Mouse (Mus musculus) hindbrain, embryonic 14.5 days (tissue): ENCODE data around the gene Snw1. TPM values are rescaled to one million over a fixed set of nuclear protein-coding genes. Genes with fewer than 3 reads are reported as not detected.
"Not testable (repeated sequence)": the region's sequence is repeated elsewhere in the genome, so short reads cannot be mapped to it uniquely, and the experiment has no call there.

Experiments
- ATAC-seq: fragments of 200-750 bp; cut with Nextera tagmentation; 2 replicates; pipeline ENCODE4 v1.8.0; 2017; ENCODE audit warnings: moderate number of reproducible peaks, mild to moderate bottlenecking, moderate TSS enrichment, moderate library complexity; ENCODE audit not compliant: low FRiP score
- DNase-seq: peaks from one replicate; pipeline ENCODE4 v3.0.0-alpha.2; 2015; ENCODE audit warnings: low spot score
- H3K27ac ChIP-seq: fragments of 300-500 bp; sonication (generic); 2 replicates; pipeline ENCODE4 v1.5.1; 2014; ENCODE audit warnings: mild to moderate bottlenecking, moderate library complexity
- H3K27me3 ChIP-seq: fragments of 300-500 bp; sonication (generic); 2 replicates; pipeline ENCODE4 v1.6.1; 2014; ENCODE audit warnings: mild to moderate bottlenecking, low read length, mixed read lengths; ENCODE audit not compliant: control insufficient read depth, insufficient read depth
- H3K36me3 ChIP-seq: fragments of 300-500 bp; sonication (generic); replicated peaks from 2 replicates; pipeline ENCODE4 v1.6.1; 2014; ENCODE audit not compliant: control insufficient read depth, insufficient read depth
- H3K4me1 ChIP-seq: fragments of 300-500 bp; sonication (generic); replicated peaks from 2 replicates; pipeline ENCODE4 v1.6.1; 2014; ENCODE audit warnings: antibody characterized with exemption, low read length, mixed read lengths; ENCODE audit not compliant: control insufficient read depth, insufficient read depth
- H3K4me2 ChIP-seq: fragments of 300-500 bp; sonication (generic); replicated peaks from 2 replicates; pipeline ENCODE4 v1.6.1; 2014; ENCODE audit warnings: mild to moderate bottlenecking, moderate library complexity
- H3K4me3 ChIP-seq: fragments of 300-500 bp; sonication (generic); replicated peaks from 2 replicates; pipeline ENCODE4 v1.5.1; 2014; ENCODE audit warnings: mild to moderate bottlenecking, low read length
- H3K9ac ChIP-seq: fragments of 300-500 bp; sonication (generic); 2 replicates; pipeline ENCODE4 v1.6.1; 2014
- H3K9me3 ChIP-seq: fragments of 300-500 bp; sonication (generic); 2 replicates; pipeline ENCODE4 v1.6.1; 2016; ENCODE audit warnings: low read length; ENCODE audit not compliant: control insufficient read depth
- WGBS: fragments of 180-500 bp; shearing (Covaris S2); extraction: QIAGEN DNeasy Blood & Tissue Kit; methylation state at CpG from one replicate; pipeline ENCODE4 v1.1.7; 2014; 5-methylcytosine and 5-hydroxymethylcytosine counted together
- polyA plus RNA-seq: library from polyadenylated mRNA; unstranded; fragments of >200 nt; fragmentation: Nextera tagmentation; extraction: Ambion mirVana; gene quantifications from 2 replicates; pipeline ENCODE4 v1.2.1, GENCODE M21; 2014

Gene Snw1
- polyA plus RNA-seq: 101 and 102 TPM in 2 replicates

DNA sequence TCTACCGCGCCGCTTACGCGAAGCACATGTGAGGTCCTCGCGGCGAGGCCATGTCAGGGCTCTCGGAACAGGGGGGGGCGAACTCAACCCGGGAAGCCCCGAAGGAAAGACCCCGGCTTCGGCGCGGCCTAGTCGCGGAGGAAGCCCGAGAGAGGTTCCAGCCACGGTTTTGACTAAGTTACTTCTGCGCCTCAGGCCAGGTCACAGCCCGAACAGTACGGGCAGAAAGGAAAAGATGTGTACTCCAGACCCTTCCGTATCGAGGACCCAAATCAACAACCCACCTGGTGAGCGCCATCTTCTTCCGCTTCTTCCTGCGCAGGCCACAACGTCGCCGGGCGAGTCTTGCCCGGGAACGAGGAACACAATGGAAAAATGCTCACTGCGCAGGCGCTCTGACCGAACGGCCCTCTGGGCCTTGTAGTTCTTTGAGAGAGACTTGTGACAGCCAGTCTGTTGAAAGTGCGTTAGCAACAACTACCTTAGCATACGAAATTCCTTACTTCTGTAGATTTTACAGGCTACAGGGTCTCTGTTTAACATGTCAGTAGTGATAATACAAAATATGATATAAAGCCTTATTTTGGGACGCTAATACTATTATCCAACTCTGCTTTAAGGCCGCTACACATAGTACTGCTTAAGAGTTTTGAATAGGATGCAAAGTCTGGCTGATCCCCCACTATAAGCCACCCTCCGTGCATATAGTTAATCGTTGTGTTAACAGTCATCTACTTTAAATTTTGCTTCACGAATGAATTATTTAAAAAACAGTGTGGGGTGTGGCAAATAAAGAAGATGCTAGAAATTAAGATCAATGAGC, at the start of gene Snw1:
Gene Snw1, minus strand, starts transcription at position 311 of the 823 bp plus-strand sequence.
- Histone ChIP-seq H3K9ac (peak within 1 kb of the TSS; percentile 88), H3K27me3 (no peaks in the 10 kb centered on the region), H3K4me1 (peaks cover 14% of the 10 kb centered on the region), H3K27ac (peak within 1 kb of the TSS; percentile 91), H3K36me3 (peaks cover 14% of the 10 kb centered on the region), H3K4me2 (peak within 1 kb of the TSS; percentile 77), H3K9me3 (no peaks in the 10 kb centered on the region), H3K4me3 (peak within 1 kb of the TSS; percentile 76)
- WGBS: 3% methylated on average over 45 of the region's 45 CpGs
- ATAC-seq (peak; percentile 96), DNase-seq (peak; percentile 98)

DNA sequence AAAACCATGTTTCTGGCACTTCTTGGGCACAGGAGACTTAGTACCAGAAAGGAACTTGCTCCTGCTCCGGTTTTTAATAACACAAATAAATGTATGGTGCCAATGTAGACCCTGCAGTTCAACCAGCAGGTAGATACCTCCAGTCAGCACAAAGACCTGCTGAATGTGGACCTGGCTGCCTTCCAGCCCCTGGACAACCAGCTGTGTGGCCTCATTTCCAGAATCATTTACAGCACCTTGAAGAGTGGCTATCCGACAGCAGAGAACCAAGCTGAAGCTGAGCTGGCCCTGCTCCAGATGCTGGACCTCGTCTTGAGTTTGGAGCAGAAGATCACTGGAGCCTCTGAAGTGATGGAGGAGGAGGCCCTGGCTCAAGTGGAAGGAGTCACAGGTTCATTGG, 47.5 kb upstream of the Snw1 start:
- ATAC-seq, H3K27ac ChIP-seq, H3K36me3 ChIP-seq, H3K4me2 ChIP-seq, DNase-seq, H3K4me1 ChIP-seq, H3K9me3 ChIP-seq, H3K27me3 ChIP-seq, H3K4me3 ChIP-seq, H3K9ac ChIP-seq: not testable (repeated sequence)
- WGBS: 68% methylated on average over 3 of the region's 3 CpGs

DNA sequence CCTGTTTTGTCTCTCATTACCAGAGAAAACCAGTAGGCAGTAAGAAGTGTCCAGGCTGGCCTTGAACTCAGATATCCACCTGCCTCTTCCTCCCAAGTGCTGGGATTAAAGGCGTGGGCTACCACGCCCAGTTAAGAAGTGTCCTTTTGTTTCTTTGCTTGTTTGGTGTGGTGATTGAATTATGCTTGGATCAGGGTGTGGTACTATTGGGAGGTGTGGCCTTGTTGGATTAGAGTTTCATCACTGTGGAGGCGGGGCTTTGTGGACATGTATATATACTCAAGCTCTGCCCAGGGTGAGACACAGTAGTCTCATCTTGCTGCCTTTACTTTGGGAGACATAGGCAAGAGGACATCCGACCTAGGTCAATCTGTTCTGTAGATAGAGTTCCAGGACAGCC, 41.9 kb upstream of the Snw1 start, which contains the start of gene Gm8300:
Gene Gm8300, plus strand, starts transcription at position 301 of the 400 bp plus-strand sequence.
- DNase-seq, H3K36me3 ChIP-seq, H3K4me2 ChIP-seq, H3K4me3 ChIP-seq, H3K27me3 ChIP-seq, H3K9ac ChIP-seq, H3K9me3 ChIP-seq, H3K27ac ChIP-seq, H3K4me1 ChIP-seq, ATAC-seq: not testable (repeated sequence)
- 92% methylated on average over 4 of the region's 4 CpGs for WGBS

DNA sequence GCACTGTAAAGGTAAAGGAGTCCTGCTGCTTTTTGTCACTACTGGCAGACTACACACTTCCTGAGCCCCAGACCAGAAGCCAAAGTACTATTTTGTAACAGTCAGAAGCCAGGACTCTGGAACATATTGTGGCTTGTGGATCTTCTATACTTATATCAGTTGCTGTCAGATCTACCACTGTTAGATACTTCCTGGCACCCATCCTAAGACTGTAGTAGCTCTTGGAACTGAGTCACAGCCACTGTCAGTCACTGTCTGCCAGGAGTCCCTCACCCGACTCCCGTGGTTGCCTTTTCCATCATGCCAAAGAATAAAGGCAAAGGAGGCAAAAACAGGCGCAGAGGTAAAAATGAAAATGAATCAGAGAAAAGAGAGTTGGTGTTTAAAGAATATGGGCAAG, 22.3 kb upstream of the Snw1 start, which contains the start of gene Gm5788:
Gene Gm5788, plus strand, starts transcription at position 301 of the 400 bp plus-strand sequence.
- not testable (repeated sequence) for H3K36me3 ChIP-seq, H3K27me3 ChIP-seq, H3K4me1 ChIP-seq, ATAC-seq, H3K9me3 ChIP-seq, H3K4me3 ChIP-seq, H3K27ac ChIP-seq, H3K9ac ChIP-seq, H3K4me2 ChIP-seq, DNase-seq
- WGBS: 88% methylated on average over 3 of the region's 3 CpGs

DNA sequence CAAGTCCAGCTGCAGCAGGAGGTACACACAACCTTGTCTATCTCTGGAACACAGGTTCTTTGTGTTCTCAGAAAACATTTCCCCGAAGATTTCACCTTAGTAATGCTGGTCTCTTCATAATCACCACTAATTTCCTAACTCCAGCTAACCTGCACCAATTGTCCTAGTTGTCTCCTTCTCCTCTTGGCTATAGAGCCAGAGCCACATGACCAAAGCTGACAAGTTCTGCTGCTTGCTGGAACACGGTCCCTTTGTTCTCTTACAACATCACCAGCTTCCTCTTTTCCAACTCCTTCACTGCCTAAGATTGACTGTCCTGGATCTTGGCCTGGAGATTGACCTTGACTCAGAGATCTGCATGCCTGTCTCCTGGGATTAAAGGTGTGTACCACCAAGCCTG, 16.6 kb upstream of the Snw1 start:
- WGBS: 72% methylated on average over 2 of the region's 2 CpGs
- H3K27ac ChIP-seq, H3K4me3 ChIP-seq, H3K27me3 ChIP-seq, H3K9ac ChIP-seq, ATAC-seq, H3K9me3 ChIP-seq, H3K36me3 ChIP-seq, DNase-seq, H3K4me2 ChIP-seq, H3K4me1 ChIP-seq: not testable (repeated sequence)

DNA sequence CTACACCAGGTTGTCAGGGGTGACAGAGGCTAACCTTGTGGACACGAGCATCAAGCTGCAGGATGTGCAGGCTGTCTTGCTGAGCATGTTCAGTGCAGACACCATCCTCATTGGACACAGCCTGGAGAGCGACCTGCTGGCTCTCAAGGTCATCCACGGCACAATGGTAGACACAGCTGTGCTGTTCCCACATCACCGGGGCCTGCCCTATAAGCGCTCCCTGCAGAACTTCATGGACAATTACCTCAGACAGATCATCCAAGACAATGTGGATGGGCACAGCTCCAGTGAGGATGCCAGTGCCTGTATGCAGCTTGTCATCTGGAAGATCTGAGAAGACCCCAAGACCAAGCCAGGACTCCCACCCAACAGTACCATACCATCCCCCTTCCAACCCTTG, 10.4 kb upstream of the Snw1 start:
- H3K27ac ChIP-seq, DNase-seq, H3K27me3 ChIP-seq, H3K4me1 ChIP-seq, H3K9ac ChIP-seq, H3K9me3 ChIP-seq, H3K4me2 ChIP-seq, H3K4me3 ChIP-seq, ATAC-seq, H3K36me3 ChIP-seq: not testable (repeated sequence)
- WGBS: 78% methylated on average over 5 of the region's 5 CpGs

DNA sequence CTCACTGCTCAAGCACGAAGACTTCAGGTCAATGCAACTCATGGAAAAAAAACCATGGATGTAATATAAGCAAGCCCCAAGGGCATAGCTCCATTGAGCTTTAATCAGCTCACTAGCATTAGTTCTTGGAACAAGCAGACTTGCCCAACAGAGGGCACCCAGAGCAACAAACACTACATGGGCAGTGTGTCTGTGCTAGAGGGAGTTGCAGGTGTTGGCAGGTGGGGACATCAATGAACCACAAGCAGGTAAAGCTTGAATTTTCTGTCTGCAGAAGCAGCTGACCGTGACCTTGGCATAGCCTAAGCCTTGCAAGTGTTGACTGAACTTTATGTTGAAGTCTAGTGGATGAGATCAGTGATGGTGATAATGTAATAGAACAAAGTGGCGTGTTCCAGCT, 2.7 kb upstream of the Snw1 start:
- Histone ChIP-seq H3K4me1 (peaks cover 14% of the 10 kb centered on the region), H3K36me3 (no peaks in the 10 kb centered on the region), H3K9ac (no peak overlapping the region), H3K27me3 (no peaks in the 10 kb centered on the region), H3K4me2 (no peak overlapping the region), H3K4me3 (no peak overlapping the region), H3K27ac (no peak overlapping the region), H3K9me3 (no peaks in the 10 kb centered on the region)
- DNase-seq (no peak), ATAC-seq (no peak)
- 84% methylated on average over 3 of the region's 3 CpGs for WGBS

DNA sequence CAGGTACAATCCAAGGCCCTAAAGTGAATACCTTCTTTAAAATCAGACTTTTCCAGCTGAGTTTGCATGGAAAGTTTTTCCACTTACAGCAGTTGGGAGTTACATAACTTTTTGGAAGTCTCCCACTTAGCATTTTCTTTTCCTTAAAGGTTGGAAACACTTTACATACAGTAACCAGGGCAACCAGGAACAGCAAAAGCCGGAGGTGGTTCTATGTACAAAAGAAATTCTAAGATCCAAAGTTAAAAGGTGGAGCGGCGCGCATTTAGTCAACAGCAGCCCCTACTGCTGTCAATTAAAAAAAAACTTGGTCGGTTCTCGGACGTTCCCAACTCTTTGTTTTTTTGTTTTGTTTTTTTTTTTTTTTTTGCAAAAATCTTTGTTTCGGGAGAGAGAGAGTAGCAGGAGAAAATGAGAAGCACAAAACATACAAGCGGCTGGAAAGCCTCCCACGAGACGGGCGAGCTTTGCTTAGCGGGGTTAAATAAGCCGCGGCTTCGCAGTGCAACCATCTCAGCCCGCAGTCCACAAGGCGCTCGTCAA, 582 bp downstream of the Snw1 start:
- peaks cover 14% of the 10 kb centered on the region for H3K4me1 ChIP-seq
- DNase-seq: no peak
- H3K27ac ChIP-seq: peak overlapping the region; percentile 91
- H3K9ac ChIP-seq: peak overlapping the region; percentile 88
- H3K9me3 ChIP-seq: no peaks in the 10 kb centered on the region
- ATAC-seq: no peak
- peak overlapping the region; percentile 77 for H3K4me2 ChIP-seq
- no peaks in the 10 kb centered on the region for H3K27me3 ChIP-seq
- H3K36me3 ChIP-seq: peaks cover 21% of the 10 kb centered on the region
- under 1% methylated on average over 19 of the region's 19 CpGs for WGBS
- H3K4me3 ChIP-seq: peak overlapping the region; percentile 76

DNA sequence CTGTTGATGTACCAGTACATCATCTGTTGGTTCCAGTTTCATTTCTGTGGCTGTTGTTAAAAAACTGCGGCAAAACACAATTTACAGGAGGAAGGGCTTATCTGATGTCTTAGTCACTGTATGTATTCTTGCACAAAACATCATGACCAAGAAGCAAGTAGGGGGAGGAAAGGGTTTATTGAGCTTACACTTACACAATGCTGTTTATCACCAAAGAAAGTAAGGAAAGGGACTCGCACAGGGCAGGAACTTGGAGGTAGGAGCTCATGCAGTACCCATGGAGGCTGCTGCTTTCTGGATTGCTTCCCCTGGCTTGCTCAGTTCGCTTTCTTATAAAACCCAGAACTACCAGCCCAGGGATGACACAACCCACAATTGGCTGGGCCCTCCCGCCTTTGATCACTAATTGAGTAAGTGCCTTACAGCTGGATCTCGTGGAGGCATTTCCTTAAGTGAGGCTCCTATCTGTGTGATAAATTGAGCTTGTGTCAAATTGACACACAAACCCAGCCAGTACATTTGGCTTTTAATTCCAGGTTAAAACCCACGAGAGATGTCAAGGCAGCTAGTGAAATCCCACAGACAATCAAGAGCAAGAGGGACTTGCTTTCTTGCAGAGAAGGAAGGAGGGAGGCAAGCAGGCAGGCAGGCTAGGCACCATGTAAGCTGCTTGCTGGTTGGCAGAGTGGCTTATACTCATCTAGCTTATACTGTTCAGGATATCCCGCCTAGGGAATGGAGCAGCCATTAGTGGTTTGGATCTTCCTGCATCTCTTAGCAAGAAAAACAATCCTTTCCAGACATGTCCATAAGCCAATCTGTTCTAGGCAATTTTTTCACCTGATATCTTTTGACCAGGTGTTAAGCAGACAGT, 1.6 kb downstream of the Snw1 start:
- no peak overlapping the region for H3K27ac ChIP-seq
- H3K27me3 ChIP-seq: no peaks in the 10 kb centered on the region
- H3K4me2 ChIP-seq: peak overlapping the region; percentile 77
- peak overlapping the region; percentile 88 for H3K9ac ChIP-seq
- peaks cover 21% of the 10 kb centered on the region for H3K36me3 ChIP-seq
- H3K4me3 ChIP-seq: peak overlapping the region; percentile 76
- DNase-seq (no peak), ATAC-seq (no peak)
- 77% methylated on average over 7 of the region's 7 CpGs for WGBS
- peaks cover 14% of the 10 kb centered on the region for H3K4me1 ChIP-seq
- no peaks in the 10 kb centered on the region for H3K9me3 ChIP-seq
